Mouse (Mus musculus): Measurements from ENCODE around the gene Ttn.

DNA sequence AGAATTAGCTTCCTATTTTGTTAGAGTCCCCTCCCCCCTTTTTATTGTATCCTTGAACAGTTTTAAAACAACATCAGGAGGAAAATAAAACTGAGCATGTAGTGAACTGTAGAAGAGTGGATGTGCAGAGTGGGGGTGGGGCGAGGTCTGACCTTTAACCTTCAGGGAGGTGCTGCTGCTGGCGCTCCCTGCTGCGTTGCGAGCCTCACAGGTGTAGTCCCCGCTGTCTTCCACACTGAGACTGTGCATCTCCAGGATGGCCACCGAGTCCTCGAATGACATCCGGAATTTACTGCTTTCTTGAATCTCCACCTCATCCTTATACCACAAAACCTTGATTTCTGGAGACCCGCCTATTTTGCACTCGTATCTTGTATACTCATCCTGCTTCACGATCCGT is 100.9 kb downstream of the Ttn start:
- TF ChIP-seq CTCF (IDR thresholded peaks at IDR 0.05 in 2 of 3, conservative IDR thresholded peaks at IDR 0.05 in 1 of 3; ENCODE audit: control insufficient read depth in 1 of 3, insufficient read depth in 1 of 3, low read depth in 2 of 3, low read length in 3 of 3, poor library complexity in 1 of 3, severe bottlenecking in 1 of 3) (no peak), GATA1 (IDR thresholded peaks at IDR 0.05; ENCODE audit: low read depth, low read length) (no peak), USF1 (IDR thresholded peaks at IDR 0.05; ENCODE audit: low read depth, low read length) (no peak), MAX (IDR thresholded peaks at IDR 0.05; ENCODE audit: low read length) (no peak)

Data from MEL (cell line).